Mouse (Mus musculus): Measurements from ENCODE around the gene Oxld1.
"Not testable (repeated sequence)": the region's sequence is repeated elsewhere in the genome, so short reads cannot be mapped to it uniquely, and the experiment has no call there.

Gene Oxld1

DNA sequence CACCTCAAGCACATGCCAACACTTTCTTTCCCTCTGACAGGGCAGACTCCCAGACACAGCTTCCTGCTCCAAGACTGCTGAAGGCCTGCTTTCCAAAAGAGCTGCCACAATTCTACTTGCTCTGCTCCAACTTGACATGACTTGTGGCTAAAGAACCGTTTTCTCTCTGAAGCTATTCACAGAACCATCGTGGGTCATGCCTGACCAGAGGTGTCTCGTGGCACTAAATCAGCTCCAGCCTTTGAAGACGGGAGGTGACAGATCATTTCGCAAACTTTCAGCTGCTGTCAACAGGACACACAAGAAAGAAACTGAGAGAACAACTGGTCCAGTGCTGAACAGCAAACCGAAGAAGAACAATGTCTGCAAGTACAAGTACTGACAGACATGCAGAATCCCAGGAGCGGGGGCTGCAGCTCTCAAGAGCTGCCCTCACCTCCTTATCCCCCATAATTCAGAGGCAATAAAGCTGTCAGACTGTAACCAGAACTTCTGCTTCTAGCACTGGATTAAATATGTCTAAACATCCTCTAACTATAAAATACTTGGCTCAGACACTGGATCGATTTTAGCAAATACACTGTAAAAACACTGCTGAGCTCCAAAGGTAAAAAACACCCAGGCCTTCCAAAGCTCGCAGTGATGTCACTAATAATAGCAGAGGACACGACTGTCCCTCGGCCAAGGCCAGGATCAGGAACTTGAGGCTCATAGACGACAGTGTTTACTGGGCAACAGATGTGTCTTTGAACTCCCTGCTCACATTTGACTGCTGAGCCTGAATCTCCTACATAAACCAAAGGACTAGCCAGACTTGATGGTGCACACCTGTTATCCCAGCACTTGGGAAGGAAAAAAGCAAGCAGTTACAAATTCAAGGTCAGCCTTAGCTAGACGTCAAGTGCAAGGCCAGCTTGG lies 35.0 kb downstream of the Oxld1 start:
- DNase-seq (ENCODE audit: low spot score): no peak

DNA sequence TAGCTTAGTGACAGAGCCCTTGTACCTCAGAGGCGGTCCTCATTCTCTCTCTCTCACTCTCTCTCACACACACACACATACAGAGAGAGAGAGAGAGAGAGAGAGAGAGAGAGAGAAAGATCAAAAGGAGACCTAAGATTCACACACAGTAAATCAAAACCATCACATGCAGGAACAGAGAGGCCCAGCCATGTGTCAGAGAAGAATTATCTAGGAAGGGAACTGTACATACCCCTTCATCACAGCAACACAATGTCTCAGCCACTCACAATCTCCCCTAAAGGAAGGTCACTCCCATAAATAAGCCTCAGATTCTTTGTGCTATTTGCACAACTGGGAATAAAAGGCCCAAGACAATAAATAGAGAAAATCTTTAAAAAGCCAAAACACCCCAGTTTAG lies 39.3 kb downstream of the Oxld1 start:
- no peak for DNase-seq (ENCODE audit: low spot score)

GRCm38 (mm10) chr11:120417852-120418251 lies 40.0 kb downstream of the Oxld1 start:
- no peak for DNase-seq (ENCODE audit: low spot score)

GRCm38 (mm10) chr11:120413621-120414020 lies 44.2 kb downstream of the Oxld1 start:
- not testable (repeated sequence) for DNase-seq (ENCODE audit: low spot score)
